Comparison of ENCODE assay signal across 10 mouse cellular contexts in genomic region chrX:64277991-64278301, GRCm38 (mm10). TPM values are rescaled to one million over a fixed set of nuclear protein-coding genes. Genes with fewer than 3 reads are reported as not detected.
DNase-seq lines count a peak whose midpoint lies in the region; ATAC-seq and TF ChIP-seq lines count a peak whose summit lies in the region.
"Had no signal": no experiment of that assay in that cellular context is flagged by ENCODE, and none has a peak within 500 bp of the region (broad histone marks: within the 10 kb centered on the region; RNA-seq: fewer than 3 reads in every experiment).

No protein-coding gene starts in this region.

- no peaks in the 10 kb centered on the region for H3K79me2 ChIP-seq in heart, adult 2 months (replicated peaks; ENCODE audit: control insufficient read depth, insufficient read depth, low read length)

- no peaks in the 10 kb centered on the region for H3K4me1 ChIP-seq in heart, embryonic 11.5 days (ENCODE audit: control insufficient read depth, insufficient read depth, low read length)
- no peaks in the 10 kb centered on the region for H3K4me1 ChIP-seq in heart, adult 2 months (ENCODE audit: control insufficient read depth, insufficient read depth, low read length)
- H3K4me1 ChIP-seq in forebrain, embryonic 15.5 days: no peaks in the 10 kb centered on the region
- H3K4me1 ChIP-seq in midbrain, embryonic 13.5 days (replicated peaks): no peaks in the 10 kb centered on the region

- H3K9ac ChIP-seq in heart, embryonic 11.5 days (ENCODE audit: low read depth, low read length): no peak overlapping the region
- H3K9ac ChIP-seq in heart, adult 2 months (ENCODE audit: low read depth, low read length): no peak overlapping the region
- no peak overlapping the region for H3K9ac ChIP-seq in forebrain, embryonic 15.5 days (replicated peaks)
- H3K9ac ChIP-seq in midbrain, embryonic 13.5 days (replicated peaks): no peak overlapping the region

- H3K9me3 ChIP-seq in heart, embryonic 11.5 days (replicated peaks; ENCODE audit: control insufficient read depth, low read length): no peaks in the 10 kb centered on the region
- no peaks in the 10 kb centered on the region for H3K9me3 ChIP-seq in forebrain, embryonic 15.5 days
- H3K9me3 ChIP-seq in midbrain, embryonic 13.5 days: no peaks in the 10 kb centered on the region

- H3K27me3 ChIP-seq in heart, embryonic 11.5 days (ENCODE audit: control insufficient read depth, insufficient read depth, low read length): no peaks in the 10 kb centered on the region
- H3K27me3 ChIP-seq in heart, adult 2 months (ENCODE audit: control insufficient read depth, insufficient read depth, low read length): no peaks in the 10 kb centered on the region
- H3K27me3 ChIP-seq in forebrain, embryonic 15.5 days: no peaks in the 10 kb centered on the region
- no peaks in the 10 kb centered on the region for H3K27me3 ChIP-seq in midbrain, embryonic 13.5 days

- 17% methylated on average over 6 of the region's 6 CpGs for WGBS in heart, embryonic 11.5 days (ENCODE audit: insufficient replicate concordance)
- whole genome bisulfite sequencing in heart, adult 2 months: 28% methylated on average over 6 of the region's 6 CpGs
- 16% methylated on average over 6 of the region's 6 CpGs for WGBS in forebrain, embryonic 15.5 days
- WGBS in midbrain, embryonic 13.5 days: 23% methylated on average over 6 of the region's 6 CpGs

- H3K4me3 ChIP-seq in heart, embryonic 11.5 days (ENCODE audit: low read depth, low read length): no peak overlapping the region
- no peak overlapping the region for H3K4me3 ChIP-seq in heart, adult 2 months
- H3K4me3 ChIP-seq in forebrain, embryonic 15.5 days: peak overlapping the region; percentile 49
- H3K4me3 ChIP-seq in midbrain, embryonic 13.5 days (replicated peaks): peak overlapping the region; percentile 55

- no peaks in the 10 kb centered on the region for H3K36me3 ChIP-seq in heart, embryonic 11.5 days (ENCODE audit: control insufficient read depth, insufficient read depth, low read length)
- no peaks in the 10 kb centered on the region for H3K36me3 ChIP-seq in heart, adult 2 months (ENCODE audit: control insufficient read depth, insufficient read depth, low read length)
- H3K36me3 ChIP-seq in forebrain, embryonic 15.5 days: no peaks in the 10 kb centered on the region
- H3K36me3 ChIP-seq in midbrain, embryonic 13.5 days: no peaks in the 10 kb centered on the region

- TF ChIP-seq CTCF in heart, adult 2 months (IDR thresholded peaks at IDR 0.05): no peak
- TF ChIP-seq CTCF in brain, embryonic 14.5 days (IDR thresholded peaks at IDR 0.05; ENCODE audit: borderline replicate concordance, extremely low read depth, insufficient read depth, insufficient read length): no peak

- H3K4me2 ChIP-seq in heart, embryonic 11.5 days: peak overlapping the region; percentile 69
- peak overlapping the region; percentile 60 for H3K4me2 ChIP-seq in forebrain, embryonic 15.5 days (replicated peaks)
- H3K4me2 ChIP-seq in midbrain, embryonic 13.5 days (replicated peaks): peak overlapping the region; percentile 59

- DNase-seq in heart, adult 2 months: no peak
- peak; percentile 72 for DNase-seq in brain, embryonic 14.5 days (ENCODE audit: low read depth)
- no peak for DNase-seq in gastrocnemius, adult 8-10 months (ENCODE audit: low spot score in 2 of 2)
- DNase-seq in adrenal gland, adult 8-10 months: no peak
- DNase-seq in ovary, postnatal 36 days (ENCODE audit: low spot score): no peak
- DNase-seq: adrenal gland, postnatal 10 days; layer of hippocampus, postnatal 36 days had no signal

- H3K27ac ChIP-seq in heart, embryonic 11.5 days (ENCODE audit: low read depth, low read length): no peak overlapping the region
- no peak overlapping the region for H3K27ac ChIP-seq in heart, adult 2 months
- H3K27ac ChIP-seq in forebrain, embryonic 15.5 days (replicated peaks): no peak overlapping the region
- no peak overlapping the region for H3K27ac ChIP-seq in midbrain, embryonic 13.5 days

- no peak for TF ChIP-seq POLR2A in heart, adult 2 months (IDR thresholded peaks at IDR 0.05; ENCODE audit: insufficient read depth, low read depth, low read length)
- no peak for TF ChIP-seq POLR2A in brain, embryonic 14.5 days (IDR thresholded peaks at IDR 0.05; ENCODE audit: borderline replicate concordance, extremely low read depth, insufficient read depth, insufficient read length, poor library complexity, severe bottlenecking)

- intact Hi-C loops in heart, adult 2 months (cut with DNase I): no loop called here

- TF ChIP-seq EP300 in heart, adult 2 months (IDR thresholded peaks at IDR 0.05; ENCODE audit: insufficient read depth, low read depth, low read length): no peak

- ATAC-seq in heart, embryonic 11.5 days (replicated peaks; ENCODE audit: insufficient number of reproducible peaks, low FRiP score, low TSS enrichment): no peak
- peak; percentile 47 for ATAC-seq in forebrain, embryonic 15.5 days (replicated peaks)
- peak; percentile 38 for ATAC-seq in midbrain, embryonic 13.5 days

RNA-seq across cellular contexts. Expression of gene Slitrk4, which starts 1.1 kb away (rescaled TPM):
- 7.2 and 10.0 TPM in 2 replicates for polyA plus RNA-seq in heart, embryonic 11.5 days (2014; fragmentation: Nextera tagmentation; extraction: Ambion mirVana)
- total RNA-seq in heart, adult 2 months (2021): under 1 TPM; 0.76 to 0.98 TPM
- 0.18 and 0.29 TPM in 2 replicates for polyA plus RNA-seq in heart, adult 2 months (2012; rRNA removed)
- polyA plus RNA-seq in brain, embryonic 14.5 days (2012; rRNA removed): 1.9 and 3.3 TPM in 2 replicates
- polyA plus RNA-seq in forebrain, embryonic 15.5 days (2015; fragmentation: Nextera tagmentation; extraction: Ambion mirVana): 9.4 and 11.5 TPM in 2 replicates
- 8.9 and 9.3 TPM in 2 replicates for polyA plus RNA-seq in midbrain, embryonic 13.5 days (2015; fragmentation: Nextera tagmentation; extraction: Ambion mirVana)
- under 1 TPM; 0.12 to 0.29 (median 0.19) TPM for total RNA-seq in gastrocnemius, adult 8-10 months (2022)
- total RNA-seq in adrenal gland, adult 8-10 months (2022): under 1 TPM in 2 of 4 experiments, not detected in 2; 0.05 to 0.06 TPM

Comparison
In these comparisons a context has a peak if more than half of its experiments do, and no peak if none do; other contexts are left out.
1. H3K4me3 ChIP-seq: peak in forebrain, embryonic 15.5 days (single experiment) and midbrain, embryonic 13.5 days (single experiment); none in heart, embryonic 11.5 days (single experiment) and heart, adult 2 months (single experiment).
2. Peak in every context shown above with its lines, with median percentiles within 50 percentile points of each other: H3K4me2 ChIP-seq.